Mouse (Mus musculus): Measurements from ENCODE around the gene Zfp28.
"Not testable (repeated sequence)": the region's sequence is repeated elsewhere in the genome, so short reads cannot be mapped to it uniquely, and the experiment has no call there.

Zfp28 gene

DNA sequence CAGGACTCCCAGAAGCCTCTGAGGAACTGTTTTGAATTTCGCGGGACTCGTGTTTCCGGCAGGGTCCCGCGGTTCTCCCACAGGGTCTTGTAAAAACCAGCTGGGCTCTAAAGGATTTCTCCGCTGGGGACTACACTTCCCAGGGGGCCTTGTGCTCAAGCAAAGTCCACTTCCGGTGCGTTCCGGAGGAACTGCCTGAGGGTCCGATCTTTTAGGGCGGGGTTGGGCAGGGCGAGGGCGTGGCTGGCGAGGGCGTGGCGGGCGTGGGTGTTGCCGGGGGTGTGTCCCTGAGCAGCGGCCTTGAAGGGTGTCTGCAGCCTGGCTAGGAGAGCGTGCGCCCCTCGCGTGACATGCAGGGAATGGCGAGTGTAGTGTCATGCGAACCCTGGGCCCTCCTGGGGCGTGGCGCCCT, at the start of gene Zfp28:
Gene Zfp28, plus strand, starts transcription at position 252 of the 412 bp plus-strand sequence.
- ATAC-seq (ENCODE audit: low TSS enrichment), result peak; percentile 89

DNA sequence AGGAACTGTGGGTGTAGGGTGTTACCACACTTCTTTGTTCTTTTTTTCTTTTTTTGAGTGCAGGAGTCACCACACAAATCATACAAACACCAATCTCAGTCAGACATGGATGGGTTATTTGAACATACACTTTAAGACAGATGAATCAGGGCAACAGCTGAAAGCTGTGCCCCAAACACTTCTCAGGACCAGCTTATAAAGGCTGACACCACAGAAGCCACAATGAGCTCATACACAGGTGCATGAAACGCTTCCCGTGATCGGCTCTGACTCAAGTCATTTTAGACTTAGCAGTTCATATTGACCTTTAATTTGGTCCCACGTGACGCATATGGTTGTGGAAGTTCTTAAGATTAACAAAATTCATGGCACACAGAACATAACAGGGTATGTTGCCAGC, 43.2 kb upstream of the Zfp28 start:
- no peak for ATAC-seq (ENCODE audit: low TSS enrichment)

DNA sequence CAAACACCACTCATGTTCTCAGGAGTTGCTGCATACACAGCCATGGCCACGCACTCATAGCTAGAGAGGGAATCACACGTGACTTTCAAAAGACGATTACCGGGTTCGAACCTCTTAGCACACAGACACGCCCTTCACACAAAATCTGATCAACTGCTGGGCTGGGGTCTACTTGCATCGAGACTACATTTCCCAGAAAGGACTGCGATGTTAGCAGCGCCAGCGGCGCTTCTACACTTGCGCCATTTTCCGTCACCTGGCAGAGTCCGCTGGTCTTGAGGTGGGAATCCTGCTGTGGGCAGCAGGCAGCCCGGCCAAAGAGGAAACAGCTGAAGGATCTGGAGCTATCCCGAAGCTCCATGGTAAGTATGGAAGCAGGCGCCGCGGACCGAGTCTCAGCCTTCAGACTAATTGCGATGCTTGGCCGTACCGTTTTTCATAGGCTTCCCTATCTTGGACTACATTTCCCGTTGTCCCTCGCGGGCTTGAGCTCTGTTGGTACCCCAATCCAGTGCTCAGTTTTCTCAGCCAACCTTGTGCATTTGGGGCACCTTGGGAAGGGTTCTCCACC, 39.5 kb upstream of the Zfp28 start, which contains the start of gene Gm3854:
Gene Gm3854, plus strand, starts transcription at position 259 of the 571 bp plus-strand sequence.
- ATAC-seq (ENCODE audit: low TSS enrichment), result peak; percentile 100

DNA sequence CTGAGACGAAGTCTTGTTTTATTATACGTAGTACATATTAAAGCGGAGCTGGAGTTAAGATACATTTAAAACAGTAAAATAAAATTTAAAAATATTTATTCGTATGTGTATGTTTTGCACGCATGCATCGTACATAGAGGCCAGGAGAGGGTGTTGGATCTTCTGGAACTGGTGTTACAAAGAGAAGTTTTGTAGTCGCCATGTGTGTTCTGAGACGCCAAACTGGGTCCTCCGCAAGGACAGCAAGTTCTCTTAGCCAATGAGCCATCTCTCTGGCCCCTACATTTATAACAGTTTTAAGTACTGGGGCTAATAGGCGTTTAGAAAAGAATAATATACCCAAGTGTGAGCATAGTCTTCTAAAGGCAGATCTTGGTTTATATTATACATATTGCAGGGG, 39.0 kb upstream of the Zfp28 start:
- ATAC-seq (ENCODE audit: low TSS enrichment), result no peak

DNA sequence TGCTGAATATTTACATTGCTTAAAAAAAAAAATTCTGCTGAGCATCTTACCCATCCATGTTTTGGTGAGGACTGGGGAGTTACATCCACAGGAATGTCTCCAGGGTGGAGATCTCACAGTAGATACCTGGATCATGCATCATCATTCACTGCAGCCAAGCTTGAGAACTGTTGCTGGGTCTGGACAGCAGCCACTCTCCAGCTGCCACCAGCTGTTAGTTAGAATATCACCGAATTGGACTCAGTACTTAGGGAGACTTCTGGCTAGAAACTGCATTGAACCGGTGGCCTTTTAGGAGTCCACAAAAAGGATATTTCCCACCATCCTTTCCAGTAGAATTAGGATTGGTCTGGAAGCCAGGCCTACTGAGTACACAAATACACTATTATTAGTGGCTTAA, 25.0 kb upstream of the Zfp28 start:
- no peak for ATAC-seq (ENCODE audit: low TSS enrichment)

DNA sequence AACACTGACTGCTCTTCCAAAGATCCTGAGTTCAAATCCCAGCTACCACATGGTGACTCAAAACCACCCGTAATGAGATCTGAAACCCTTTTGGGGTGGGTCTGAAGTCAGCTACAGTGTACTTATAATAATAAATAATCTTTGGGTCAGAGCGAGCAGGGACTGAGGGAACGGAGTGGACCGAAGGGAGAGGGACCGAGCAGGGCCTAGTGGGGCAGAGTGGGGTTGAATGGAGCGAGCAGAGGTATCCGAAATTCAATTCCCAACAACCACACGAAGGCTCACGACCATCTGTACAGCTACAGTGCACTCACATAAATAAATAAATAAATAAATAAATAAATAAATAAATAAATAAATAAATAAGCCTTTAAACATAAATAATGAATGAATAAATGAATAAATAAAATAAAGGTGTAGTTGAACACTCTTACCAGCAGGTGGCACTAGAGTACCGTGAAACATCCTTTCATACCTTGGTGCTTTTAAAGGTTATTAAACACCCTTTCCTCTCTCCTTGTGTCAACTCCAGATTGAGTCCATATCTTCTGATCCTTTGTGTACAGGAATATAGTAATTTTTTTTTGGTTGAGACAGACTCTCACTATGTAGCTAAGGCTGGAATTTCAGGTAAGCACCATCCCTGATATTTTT, 24.0 kb upstream of the Zfp28 start:
- no peak for ATAC-seq (ENCODE audit: low TSS enrichment)

DNA sequence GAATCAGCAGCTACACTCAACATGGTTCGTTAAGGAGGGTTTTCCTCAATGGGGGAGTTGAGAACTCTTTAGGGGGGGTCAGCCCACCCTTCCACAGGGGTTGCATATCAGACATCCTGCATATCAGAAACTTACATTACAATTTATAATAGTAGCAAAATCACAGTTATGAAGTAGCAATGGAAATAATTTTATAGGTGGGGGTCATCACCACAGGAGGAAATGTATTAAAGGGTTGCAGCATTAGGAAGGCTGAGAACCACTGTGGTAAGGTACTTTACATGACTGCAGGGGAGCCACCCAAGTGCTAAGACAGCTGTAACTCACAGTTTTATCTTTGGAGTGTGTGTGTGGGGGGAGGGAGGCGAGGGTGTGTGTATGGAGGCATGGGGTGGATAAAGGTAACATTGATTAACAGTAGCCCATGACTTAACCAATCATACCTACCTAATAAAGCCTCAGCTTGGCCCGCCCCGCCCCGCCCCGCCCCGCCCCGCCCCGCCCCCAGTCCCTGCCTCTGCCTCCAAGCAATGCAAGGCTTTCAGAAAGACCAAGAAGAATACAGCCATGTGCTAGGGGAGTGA, 22.5 kb upstream of the Zfp28 start:
- ATAC-seq (ENCODE audit: low TSS enrichment), result no peak

DNA sequence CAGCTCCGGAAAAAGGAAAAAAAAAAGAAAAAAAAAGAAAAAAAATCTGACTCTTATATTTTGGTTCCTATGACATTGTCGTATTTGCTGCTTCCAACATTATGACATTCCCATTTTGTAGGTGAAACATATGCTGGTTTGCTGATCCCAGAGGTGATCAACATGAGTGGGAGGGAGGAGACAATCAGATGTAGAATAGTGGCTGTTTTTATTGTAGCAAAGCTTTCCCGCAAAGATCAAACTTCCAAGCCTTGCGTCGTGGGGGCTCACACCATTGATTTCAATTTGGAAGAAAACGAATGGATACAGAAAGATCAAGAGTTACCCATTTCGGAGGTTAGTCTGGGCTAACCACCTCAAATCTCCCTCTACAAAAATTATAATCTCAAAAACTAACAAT, 21.3 kb upstream of the Zfp28 start:
- ATAC-seq (ENCODE audit: low TSS enrichment), result no peak

DNA sequence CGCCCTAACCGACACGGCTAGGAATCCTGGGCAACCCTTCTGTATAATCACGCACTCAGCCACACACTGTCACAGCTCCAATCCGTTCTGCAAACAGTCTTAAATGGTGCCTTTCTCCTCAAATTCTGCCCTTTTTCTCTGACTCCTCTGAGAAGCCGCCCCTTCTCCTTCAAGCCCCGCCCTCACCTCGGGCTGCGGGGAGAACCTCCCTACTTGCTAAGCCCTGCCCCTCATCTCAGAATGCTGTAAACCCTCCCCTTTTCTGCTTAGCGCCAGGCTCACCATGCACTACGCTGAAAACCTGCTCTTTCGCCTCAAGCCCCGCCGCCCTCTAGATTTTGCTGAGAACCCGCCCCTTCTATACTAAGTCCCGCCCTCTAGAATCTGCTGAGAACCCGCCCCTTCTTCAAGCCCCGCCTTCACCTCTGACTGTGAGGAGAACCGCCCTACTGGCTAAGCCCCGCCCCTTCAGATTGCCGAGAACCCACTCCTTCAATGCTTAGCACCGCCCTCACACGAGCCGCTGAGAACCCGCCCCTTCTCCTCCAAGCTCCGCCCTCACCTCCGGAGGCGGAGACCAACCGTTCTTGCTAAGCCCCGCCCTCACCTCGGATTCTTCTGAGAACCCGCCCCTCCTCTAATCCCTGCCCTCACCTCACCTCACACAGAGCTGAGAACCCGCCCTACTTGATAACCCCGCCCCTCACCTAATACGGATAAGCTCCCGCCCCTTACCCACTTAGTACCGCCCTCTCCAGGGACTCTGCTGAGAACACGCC, 20.6 kb upstream of the Zfp28 start:
- peak; percentile 84 for ATAC-seq (ENCODE audit: low TSS enrichment)

DNA sequence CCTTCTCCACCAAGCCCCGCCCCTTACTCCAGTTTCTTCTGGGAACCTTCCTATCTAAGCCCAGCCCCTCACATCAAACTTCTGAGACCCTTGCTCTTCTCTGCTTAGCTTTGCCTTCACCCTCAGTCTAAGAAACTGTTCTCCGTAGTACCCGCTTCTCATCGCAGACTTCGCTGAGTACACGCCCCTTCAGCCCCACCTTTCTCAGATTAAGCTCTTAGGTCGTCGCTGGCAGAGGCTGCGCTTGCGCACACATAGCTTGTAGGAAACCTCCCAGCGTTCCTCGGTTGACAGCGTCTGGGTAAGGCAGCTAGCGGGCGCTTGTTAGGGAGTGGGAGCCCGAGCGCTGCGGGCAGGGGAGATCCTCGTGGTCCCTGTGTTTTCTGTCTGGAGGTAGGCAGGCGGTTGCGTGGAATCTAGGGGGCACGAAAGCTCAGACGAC, 20.0 kb upstream of the Zfp28 start, which contains the start of gene Zfp78:
Gene Zfp78, plus strand, starts transcription at position 234 of the 442 bp plus-strand sequence.
- ATAC-seq (ENCODE audit: low TSS enrichment), result peak; percentile 80

DNA sequence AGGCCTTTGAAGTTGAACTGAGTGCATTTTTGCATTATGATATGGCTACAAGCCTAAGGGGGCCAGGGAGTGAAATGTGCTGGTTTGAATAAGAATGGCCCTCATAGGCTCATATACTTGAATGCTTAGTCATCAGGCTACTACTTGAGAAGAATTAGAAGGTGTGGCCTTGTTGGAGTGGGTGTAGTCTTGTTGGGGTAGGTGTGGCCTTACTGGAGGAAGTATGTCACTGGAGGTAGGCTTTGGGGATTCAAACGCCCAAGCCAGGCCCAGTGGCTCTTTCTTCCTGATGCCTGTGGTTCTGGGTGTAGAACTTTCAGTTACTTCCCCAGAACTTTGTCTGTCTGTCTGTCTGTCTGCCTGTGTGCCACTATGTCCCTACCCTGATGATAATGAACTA, 18.3 kb upstream of the Zfp28 start:
- ATAC-seq (ENCODE audit: low TSS enrichment), result no peak

DNA sequence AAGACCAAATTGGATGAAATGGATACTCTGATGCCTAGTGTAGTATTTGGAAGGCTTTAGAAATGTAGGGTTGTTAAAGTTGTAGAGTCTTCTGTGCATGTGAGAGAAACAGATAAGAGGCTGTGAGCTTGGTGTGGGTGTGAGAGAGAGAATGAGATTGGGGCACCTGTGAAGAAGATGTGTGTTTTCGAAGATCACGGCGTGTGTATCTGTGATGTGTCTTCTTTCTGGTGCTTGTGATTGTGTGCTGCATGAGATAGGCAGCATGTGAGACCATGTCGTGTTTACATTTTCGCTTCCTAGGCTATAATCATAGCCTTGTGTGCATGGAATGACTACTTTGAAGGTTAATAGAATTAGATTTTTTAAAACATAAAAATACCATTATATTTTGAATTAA, 15.9 kb upstream of the Zfp28 start:
- ATAC-seq (ENCODE audit: low TSS enrichment), result no peak

DNA sequence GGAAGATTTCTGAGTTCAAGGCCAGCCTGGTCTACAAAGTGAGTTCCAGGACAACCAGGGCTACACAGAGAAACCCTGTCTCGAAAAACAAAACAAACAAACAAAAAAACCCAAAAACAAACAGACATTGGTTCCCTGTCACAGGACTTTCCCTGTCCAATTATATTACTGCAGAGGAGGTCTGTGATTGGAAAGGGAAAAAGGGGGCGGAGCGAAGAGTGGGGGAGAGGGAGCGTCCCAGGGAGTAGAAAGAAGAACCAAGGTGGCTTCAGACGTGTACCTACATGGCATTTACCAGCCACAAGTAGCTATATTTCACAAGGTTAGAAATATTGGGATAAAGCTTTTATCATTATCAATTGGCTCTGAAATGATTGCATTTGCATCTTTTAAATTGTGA, 14.9 kb upstream of the Zfp28 start:
- not testable (repeated sequence) for ATAC-seq (ENCODE audit: low TSS enrichment)

DNA sequence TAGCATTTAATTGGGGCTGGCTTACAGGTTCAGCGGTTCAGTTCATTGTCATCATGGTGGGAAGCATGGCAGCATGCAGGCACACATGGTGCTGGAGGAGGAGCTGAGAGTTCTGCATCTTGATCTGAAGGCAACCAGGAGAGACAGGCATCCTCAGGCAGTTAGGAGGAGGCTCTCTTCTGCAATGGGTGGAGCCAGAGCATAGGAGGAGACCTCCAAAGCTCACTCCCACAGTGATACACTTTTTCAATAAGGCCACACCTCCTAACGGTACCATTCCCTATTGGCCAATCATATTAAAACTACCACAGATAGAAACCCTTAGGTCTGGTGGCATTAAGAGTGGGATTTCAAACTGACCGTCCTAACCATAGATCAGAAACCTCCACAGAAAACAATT, 13.6 kb upstream of the Zfp28 start:
- ATAC-seq (ENCODE audit: low TSS enrichment), result no peak

DNA sequence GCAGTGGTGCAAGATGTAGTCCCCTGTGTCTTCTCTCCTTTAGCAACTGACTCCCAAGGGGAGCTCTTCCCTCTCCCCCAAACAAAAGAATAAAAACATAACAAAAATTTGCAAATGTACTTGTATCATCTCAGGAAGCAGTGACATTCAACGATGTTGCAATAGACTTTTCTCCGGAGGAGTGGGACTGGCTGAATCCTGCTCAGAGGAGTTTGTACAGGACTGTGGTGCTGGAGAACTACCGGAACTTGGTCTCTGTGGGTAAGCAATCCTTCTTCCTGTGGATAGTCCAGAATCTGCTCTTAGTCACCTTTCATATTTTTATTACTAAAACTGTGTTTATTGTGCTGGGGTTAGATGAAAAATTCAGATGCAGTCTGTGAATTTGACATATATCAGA, 10.1 kb upstream of the Zfp28 start:
- ATAC-seq (ENCODE audit: low TSS enrichment), result no peak

DNA sequence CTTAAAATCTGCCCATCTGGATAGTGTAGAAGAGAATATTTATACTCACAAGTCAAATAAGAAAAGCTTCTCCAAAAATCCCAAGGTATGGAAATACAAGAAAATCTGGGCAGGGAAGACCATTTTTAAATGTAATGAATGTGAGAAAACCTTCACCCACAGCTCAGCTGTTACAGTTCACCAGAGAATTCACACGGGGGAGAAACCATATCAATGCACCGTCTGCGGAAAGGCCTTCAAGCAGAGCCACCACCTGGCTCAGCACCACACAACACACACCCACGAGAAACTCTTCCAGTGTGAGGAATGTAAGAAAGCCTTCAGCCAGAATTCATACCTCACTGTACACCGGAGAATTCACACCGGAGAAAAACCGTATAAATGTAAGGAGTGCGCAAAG, 4.7 kb upstream of the Zfp28 start:
- peak; percentile 76 for ATAC-seq (ENCODE audit: low TSS enrichment)

DNA sequence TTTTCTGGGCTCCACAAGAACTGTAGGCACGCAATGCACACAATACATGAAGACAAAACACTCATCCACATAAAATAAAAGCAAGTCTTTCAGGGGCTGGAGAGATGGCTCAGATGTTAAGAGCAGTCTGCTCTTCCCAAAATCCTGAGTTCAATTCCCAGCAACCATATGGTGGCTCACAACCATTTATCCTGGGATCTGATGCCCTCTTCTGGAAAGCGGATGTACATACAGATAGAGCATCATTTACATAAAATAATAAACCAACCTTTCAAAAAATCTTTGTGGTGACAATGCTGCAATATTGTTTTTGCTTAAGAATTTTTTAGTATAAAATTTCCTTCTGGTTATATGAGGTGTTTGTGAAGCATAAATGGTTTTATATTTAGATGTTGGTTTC, 1.7 kb upstream of the Zfp28 start:
- no peak for ATAC-seq (ENCODE audit: low TSS enrichment)

DNA sequence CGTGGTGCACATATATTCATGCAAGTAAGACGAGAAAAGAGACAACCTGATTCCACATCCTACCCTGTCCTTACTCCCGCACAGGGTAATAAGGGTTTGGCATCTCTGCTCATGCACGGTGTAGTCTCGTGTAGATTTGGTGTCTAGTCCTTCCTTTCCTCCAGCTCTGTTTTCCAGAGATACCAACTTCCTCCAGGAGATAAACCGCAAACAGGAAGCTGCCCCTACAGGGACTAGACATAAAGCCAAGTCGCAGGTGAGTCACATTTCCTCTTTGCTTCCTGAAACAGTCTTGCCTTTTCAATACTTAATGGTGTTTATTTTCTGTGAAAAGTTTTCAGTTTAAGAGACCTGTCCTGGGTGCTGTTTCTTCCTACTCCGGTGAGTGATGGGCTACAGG, 916 bp downstream of the Zfp28 start:
- ATAC-seq (ENCODE audit: low TSS enrichment), result no peak

DNA sequence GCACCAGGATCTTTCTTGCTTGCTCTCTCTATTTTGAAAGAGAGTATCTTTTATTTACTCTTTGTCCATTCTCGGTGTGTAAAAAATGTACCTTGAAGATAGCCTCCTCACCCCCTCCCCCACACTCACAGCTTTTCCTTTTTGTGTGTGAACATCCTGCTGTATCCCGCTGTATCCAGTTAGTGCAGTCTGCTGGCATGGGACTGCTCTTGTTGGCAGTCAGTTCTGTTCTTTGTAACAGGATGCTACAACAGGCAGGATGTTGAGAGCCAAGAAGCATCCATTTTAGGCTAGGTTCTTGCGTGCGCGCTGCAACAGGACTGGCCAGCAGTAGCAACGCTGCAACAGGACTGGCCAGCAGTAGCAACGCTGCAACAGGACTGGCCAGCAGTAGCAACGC, 3.9 kb downstream of the Zfp28 start:
- ATAC-seq (ENCODE audit: low TSS enrichment), result peak; percentile 72; the same call in 1 of the 2 replicates

DNA sequence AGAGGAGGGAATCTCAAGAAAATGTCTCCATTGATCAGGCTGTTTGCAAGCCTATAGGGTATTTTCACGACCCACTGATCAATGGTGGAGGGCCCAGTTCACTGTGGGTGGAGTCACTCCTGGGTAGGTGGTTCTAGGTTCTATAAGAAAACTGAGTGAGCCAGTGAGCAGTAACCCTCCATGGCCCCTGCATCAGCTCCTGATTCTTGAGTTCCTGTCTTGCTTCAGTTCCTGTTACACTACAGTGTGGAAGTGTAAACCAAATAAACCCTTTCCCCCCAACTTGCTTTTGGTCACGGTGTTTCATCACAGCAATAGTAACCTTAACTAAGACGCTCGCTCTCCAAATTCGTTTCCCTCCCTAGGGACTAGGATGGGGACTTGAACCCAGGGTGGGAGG, 5.9 kb downstream of the Zfp28 start:
- no peak for ATAC-seq (ENCODE audit: low TSS enrichment)

DNA sequence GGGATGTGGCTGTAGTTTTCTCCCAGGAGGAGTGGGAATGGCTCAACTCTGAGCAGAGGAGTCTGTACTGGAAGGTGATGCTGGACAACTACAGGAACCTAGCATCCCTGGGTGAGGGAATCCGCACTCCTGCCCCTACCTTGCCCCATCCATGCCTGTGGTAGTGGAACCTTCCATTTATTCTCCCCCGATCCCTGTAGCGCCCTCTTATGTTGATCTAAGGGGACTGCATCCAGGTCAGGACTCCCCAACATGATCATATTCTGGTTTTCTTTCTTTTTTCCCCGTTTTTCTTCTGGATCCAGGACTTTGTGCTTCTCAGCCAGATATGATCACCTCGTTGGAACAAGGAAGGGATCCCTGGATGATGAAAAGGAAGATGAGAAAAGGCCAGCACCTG, 6.4 kb downstream of the Zfp28 start:
- ATAC-seq (ENCODE audit: low TSS enrichment), result no peak

Data from frontal cortex, adult (tissue).